Comparison of ENCODE assay signal across 8 mouse cellular contexts in genomic region chr6:112489910-112490559, GRCm38 (mm10). TPM values are rescaled to one million over a fixed set of nuclear protein-coding genes. Genes with fewer than 3 reads are reported as not detected.
A peak's percentile ranks its signal among the peaks of the same experiment; 100 is the strongest.
DNase-seq lines count a peak whose midpoint lies in the region; ATAC-seq and TF ChIP-seq lines count a peak whose summit lies in the region.

Gene Oxtr, minus strand, starts transcription at chr6:112489943.

- no peak for TF ChIP-seq CTCF in lung, adult 2 months (IDR thresholded peaks at IDR 0.05; ENCODE audit: insufficient read depth, low read length)
- no peak for TF ChIP-seq CTCF in small intestine, adult 2 months (IDR thresholded peaks at IDR 0.05; ENCODE audit: extremely low read depth, insufficient read length, insufficient replicate concordance, low read depth, low read length)

- H3K36me3 ChIP-seq in embryonic facial prominence, embryonic 13.5 days, result no peaks in the 10 kb centered on the region
- no peaks in the 10 kb centered on the region for H3K36me3 ChIP-seq in limb, embryonic 10.5 days
- H3K36me3 ChIP-seq in small intestine, adult 2 months (ENCODE audit: control insufficient read depth, insufficient read depth, low read length), result no peaks in the 10 kb centered on the region

- no peak for ATAC-seq in embryonic facial prominence, embryonic 13.5 days (ENCODE audit: insufficient number of reproducible peaks, insufficient read depth, low FRiP score, low TSS enrichment, low read depth)

- no peak for TF ChIP-seq POLR2A in lung, adult 2 months (IDR thresholded peaks at IDR 0.05; ENCODE audit: borderline replicate concordance, extremely low read depth, low read depth, low read length)
- TF ChIP-seq POLR2A in small intestine, adult 2 months (IDR thresholded peaks at IDR 0.05; ENCODE audit: low read depth, low read length), result no peak

- H3K4me3 ChIP-seq in lung, adult 2 months (replicated peaks; ENCODE audit: extremely low read depth, low read depth, low read length), result peak within 1 kb of the TSS; percentile 46
- peak within 1 kb of the TSS; percentile 48 for H3K4me3 ChIP-seq in embryonic facial prominence, embryonic 13.5 days
- H3K4me3 ChIP-seq in limb, embryonic 10.5 days, result peak within 1 kb of the TSS; percentile 49
- peak within 1 kb of the TSS; percentile 56 for H3K4me3 ChIP-seq in small intestine, adult 2 months (ENCODE audit: low read depth, low read length)

- H3K9me3 ChIP-seq in embryonic facial prominence, embryonic 13.5 days, result no peaks in the 10 kb centered on the region
- H3K9me3 ChIP-seq in limb, embryonic 10.5 days (replicated peaks), result no peaks in the 10 kb centered on the region

- H3K27me3 ChIP-seq in embryonic facial prominence, embryonic 13.5 days, result peaks cover 65% of the 10 kb centered on the region
- H3K27me3 ChIP-seq in limb, embryonic 10.5 days (ENCODE audit: low read depth, poor library complexity, severe bottlenecking), result peaks cover 77% of the 10 kb centered on the region
- peaks cover 24% of the 10 kb centered on the region for H3K27me3 ChIP-seq in small intestine, adult 2 months (ENCODE audit: control insufficient read depth, insufficient read depth, low read length)

- H3K27ac ChIP-seq in embryonic facial prominence, embryonic 13.5 days, result no peak within 1 kb of the TSS
- no peak within 1 kb of the TSS for H3K27ac ChIP-seq in limb, embryonic 10.5 days
- no peak within 1 kb of the TSS for H3K27ac ChIP-seq in small intestine, adult 2 months (ENCODE audit: insufficient read depth, low read depth, low read length)

- H3K4me2 ChIP-seq in embryonic facial prominence, embryonic 13.5 days, result peak within 1 kb of the TSS; percentile 82

- peak within 1 kb of the TSS; percentile 67 for H3K9ac ChIP-seq in embryonic facial prominence, embryonic 13.5 days

- peaks cover 9% of the 10 kb centered on the region for H3K4me1 ChIP-seq in lung, adult 2 months (ENCODE audit: control insufficient read depth, insufficient read depth, low read length)
- H3K4me1 ChIP-seq in embryonic facial prominence, embryonic 13.5 days, result peaks cover 23% of the 10 kb centered on the region
- peaks cover 29% of the 10 kb centered on the region for H3K4me1 ChIP-seq in limb, embryonic 10.5 days
- H3K4me1 ChIP-seq in small intestine, adult 2 months (ENCODE audit: control insufficient read depth, insufficient read depth, insufficient read length, low read length), result peaks cover 9% of the 10 kb centered on the region

- 8% methylated on average over 24 of the region's 24 CpGs for WGBS in lung, adult 2 months
- 7% methylated on average over 24 of the region's 24 CpGs for WGBS in embryonic facial prominence, embryonic 13.5 days
- 9% methylated on average over 24 of the region's 24 CpGs for WGBS in limb, embryonic 10.5 days
- WGBS in small intestine, adult 2 months, result 7% methylated on average over 24 of the region's 24 CpGs

- DNase-seq in lung, adult 2 months, result no peak
- DNase-seq in lung, postnatal 14 days, result no peak
- DNase-seq in limb, embryonic 10.5 days (ENCODE audit: low spot score), result no peak
- DNase-seq in cerebellum, adult 8-10 months, result no peak
- no peak for DNase-seq in urinary bladder, postnatal 36 days (ENCODE audit: low spot score in 2 of 2)
- no peak for DNase-seq in frontal cortex, postnatal 25 days (ENCODE audit: low spot score in 2 of 2)

RNA-seq across cellular contexts. Expression of gene Oxtr, which starts in this region (rescaled TPM):
- polyA plus RNA-seq in lung, adult 2 months (2012; rRNA removed), result 0.17 and 0.18 TPM in 2 replicates
- 0.80 and 0.91 TPM in 2 replicates for polyA plus RNA-seq in embryonic facial prominence, embryonic 13.5 days (2015; fragmentation: Nextera tagmentation; extraction: Ambion mirVana)
- 0.09 and 0.13 TPM in 2 replicates for polyA plus RNA-seq in limb, embryonic 10.5 days (2016; fragmentation: Nextera tagmentation; extraction: Ambion mirVana)
- polyA plus RNA-seq in small intestine, adult 2 months (2012; rRNA removed), result 0.08 and 0.11 TPM in 2 replicates
